Mouse (Mus musculus): Measurements from ENCODE around the gene Alk.

GRCm38 (mm10) chr17:72180200-72180599, 424.2 kb downstream of the Alk start:
- TF ChIP-seq EP300 (IDR thresholded peaks at IDR 0.05; ENCODE audit: insufficient read depth, low read depth, low read length) (no peak), CTCF (IDR thresholded peaks at IDR 0.05; ENCODE audit: low read depth, low read length) (no peak), POLR2A (IDR thresholded peaks at IDR 0.05; ENCODE audit: insufficient read depth, low read length) (no peak)
